Mouse (Mus musculus) testis, adult 2 months (tissue): ENCODE measurements at regions not wholly inside any gene's neighbourhood (a gene's known extent, or its start where the extent isn't known, plus 50 kb on each side); places are given as distances from the start of the nearest gene placed in this dataset.

Experiments used
- CTCF ChIP-seq: fragments of 200-500 bp; IDR thresholded peaks from 2 replicates; pipeline ENCODE4 v1.5.1; 2012; ENCODE audit warnings: low read depth, mild to moderate bottlenecking, inconsistent platforms, low read length, moderate library complexity; ENCODE audit not compliant: control insufficient read depth, insufficient read depth, insufficient replicate concordance
- POLR2A ChIP-seq: fragments of 200-500 bp; IDR thresholded peaks from 2 replicates; pipeline ENCODE4 v1.6.1; 2012; ENCODE audit warnings: low read depth, mild to moderate bottlenecking, inconsistent platforms, low read length, moderate library complexity; ENCODE audit not compliant: control insufficient read depth

DNA sequence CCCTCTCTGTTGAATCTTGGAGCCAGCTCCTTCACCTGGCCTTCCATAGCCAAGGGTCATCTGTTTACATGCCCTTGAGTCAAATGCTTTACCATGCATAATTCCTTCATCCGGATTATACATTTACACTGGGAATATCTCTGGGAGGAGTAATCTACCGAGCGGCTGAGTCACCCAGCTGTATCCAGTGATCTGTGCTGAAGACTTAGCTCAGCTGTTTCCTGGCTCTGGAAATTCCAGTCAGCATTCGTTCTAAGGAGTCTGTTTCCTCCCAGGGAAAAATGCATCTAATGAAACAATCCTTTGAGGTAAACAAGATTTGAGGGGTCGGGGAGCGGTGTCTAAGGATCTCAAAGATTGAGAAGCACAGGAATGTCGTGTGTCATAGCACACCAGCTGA lies 276.9 kb downstream of the Rps24 start:
- no peak for TF ChIP-seq POLR2A
- no peak for TF ChIP-seq CTCF
